Mouse (Mus musculus): Measurements from ENCODE around the gene Phf21a. TPM values are rescaled to one million over a fixed set of nuclear protein-coding genes. Genes with fewer than 3 reads are reported as not detected.

Gene Phf21a
- total RNA-seq, 2 experiments from 2014 or later, result 24.8 to 30.1 TPM

DNA sequence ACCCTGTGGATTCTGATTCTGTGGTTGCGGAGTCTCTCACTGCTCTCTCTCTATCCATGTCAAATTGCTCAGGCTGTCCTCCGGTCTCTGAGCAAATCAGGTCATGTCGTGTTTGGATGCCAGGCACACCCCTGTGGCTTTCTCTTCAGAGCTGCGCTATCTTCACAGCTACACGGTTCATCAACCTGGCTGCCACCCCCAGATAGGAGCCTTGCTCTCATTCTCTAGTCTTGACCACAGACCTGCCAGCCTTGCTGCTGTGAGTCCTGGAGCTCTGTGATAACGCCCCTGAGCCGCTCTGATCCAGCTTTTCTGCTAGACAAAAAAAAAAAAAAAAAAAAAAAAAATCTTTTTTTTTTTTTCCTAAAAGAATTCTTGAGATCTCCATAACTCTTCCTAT is 81.3 kb downstream of the Phf21a start:
- DNase-seq, result no peak
- intact Hi-C loops (cut with DNase I), result no loop called here

GRCm38 (mm10) chr2:92175002-92175401 is 82.1 kb downstream of the Phf21a start:
- no peak for DNase-seq
- intact Hi-C loops (cut with DNase I), result no loop called here

- DNase-seq, result no peak
- intact Hi-C loops (cut with DNase I), result no loop called here
Measured at GRCm38 (mm10) chr2:92176292-92176691, 83.4 kb downstream of the Phf21a start.

DNA sequence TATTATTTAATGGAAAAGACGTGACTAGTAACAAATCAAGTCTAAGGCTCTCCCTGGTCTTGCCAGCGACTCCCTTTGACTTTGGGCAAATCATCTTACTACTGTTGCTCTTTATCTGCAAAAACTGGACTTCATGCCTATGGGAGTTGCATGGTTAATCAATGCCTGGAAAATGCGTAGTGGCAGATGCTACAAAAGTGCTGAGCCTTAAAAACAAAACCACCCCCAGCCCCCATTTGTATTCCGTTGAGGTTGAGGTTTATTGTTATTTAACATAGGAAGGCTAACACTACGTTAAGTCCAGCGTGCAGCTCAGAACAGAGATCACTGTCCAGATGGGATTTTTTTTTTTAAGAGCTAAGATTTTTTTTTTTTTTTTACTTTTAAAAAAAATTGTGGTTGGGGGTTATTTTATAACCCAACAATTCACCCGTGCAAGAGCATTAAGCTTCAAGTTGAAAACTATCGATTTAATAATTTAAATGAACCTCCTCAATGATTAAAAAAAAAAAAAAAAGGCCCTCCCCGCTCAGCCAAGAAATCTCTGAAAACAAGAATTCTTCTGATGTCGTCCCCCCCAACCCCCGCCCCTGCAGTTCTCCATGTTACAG is 89.3 kb downstream of the Phf21a start:
- intact Hi-C loops (cut with DNase I), result loop anchor here (2.0 to 5.0 kb wide), 4 partner anchors 125 to 253 kb away; partner anchors contain the start of gene Cry2
- no peak for DNase-seq

GRCm38 (mm10) chr2:92182981-92183501 is 90.1 kb downstream of the Phf21a start:
- DNase-seq, result peak; percentile 75 to 85
- intact Hi-C loops (cut with DNase I), result loop anchor here (2.0 to 5.0 kb wide), 4 partner anchors 126 to 252 kb away; partner anchors contain the start of gene Cry2

GRCm38 (mm10) chr2:92183613-92184076 is 90.7 kb downstream of the Phf21a start:
- intact Hi-C loops (cut with DNase I), result loop anchor here (2.0 to 5.0 kb wide), 4 partner anchors 126 to 251 kb away; partner anchors contain the start of gene Cry2
- peak; percentile 89 to 95 for DNase-seq

DNA sequence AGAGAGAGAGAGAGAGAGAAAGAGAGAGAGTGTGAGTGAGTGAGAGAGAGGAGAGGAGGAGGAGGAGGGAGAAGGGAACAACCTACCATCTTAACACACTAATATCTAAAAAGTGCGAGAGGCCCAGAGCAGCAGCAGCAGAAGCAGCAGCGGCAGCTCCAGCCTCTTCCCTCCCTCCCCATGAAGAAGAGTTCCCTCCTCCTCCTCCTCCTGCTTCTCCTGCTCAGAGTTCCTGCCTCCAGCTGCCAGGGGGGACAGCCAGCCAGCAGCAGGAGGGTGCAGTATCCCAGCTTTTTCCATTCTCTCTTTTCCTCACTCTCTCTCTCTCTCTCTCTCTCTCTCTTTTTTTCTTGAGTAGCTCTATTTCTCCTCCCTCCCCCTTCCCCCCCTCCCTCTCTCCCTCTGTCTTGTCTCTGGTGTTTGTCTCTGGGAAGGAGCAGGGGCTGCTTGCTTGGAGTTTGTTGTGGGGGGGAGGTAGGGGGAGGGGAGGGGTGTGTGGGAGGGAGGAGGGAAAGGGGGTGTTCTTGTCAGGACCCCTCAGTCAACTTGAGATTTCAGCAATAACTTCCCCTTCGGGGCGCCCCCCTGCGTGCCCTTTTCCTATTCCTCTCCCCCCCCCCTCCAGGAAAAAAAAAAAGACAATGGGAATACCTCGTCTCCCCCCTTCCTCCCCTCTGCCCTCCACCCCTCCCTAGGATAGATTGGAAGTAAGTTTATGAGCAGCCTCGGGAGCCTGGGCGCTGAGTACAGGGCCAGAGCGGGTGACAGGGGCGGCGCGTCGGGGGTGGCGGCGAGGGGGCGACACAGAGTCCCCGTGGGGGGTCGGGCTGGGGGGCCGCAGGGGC is 91.4 kb downstream of the Phf21a start:
- peak; percentile 62 to 79 for DNase-seq
- intact Hi-C loops (cut with DNase I), result loop anchor here (5.0 kb wide), 3 partner anchors 127 to 197 kb away; no protein-coding TSS in a partner anchor

GRCm38 (mm10) chr2:92185062-92185765 is 92.3 kb downstream of the Phf21a start:
- intact Hi-C loops (cut with DNase I), result loop anchor here (5.0 kb wide), 1 partner anchor 107 kb away; no protein-coding TSS in a partner anchor
- peak; percentile 54 to 69 for DNase-seq

DNA sequence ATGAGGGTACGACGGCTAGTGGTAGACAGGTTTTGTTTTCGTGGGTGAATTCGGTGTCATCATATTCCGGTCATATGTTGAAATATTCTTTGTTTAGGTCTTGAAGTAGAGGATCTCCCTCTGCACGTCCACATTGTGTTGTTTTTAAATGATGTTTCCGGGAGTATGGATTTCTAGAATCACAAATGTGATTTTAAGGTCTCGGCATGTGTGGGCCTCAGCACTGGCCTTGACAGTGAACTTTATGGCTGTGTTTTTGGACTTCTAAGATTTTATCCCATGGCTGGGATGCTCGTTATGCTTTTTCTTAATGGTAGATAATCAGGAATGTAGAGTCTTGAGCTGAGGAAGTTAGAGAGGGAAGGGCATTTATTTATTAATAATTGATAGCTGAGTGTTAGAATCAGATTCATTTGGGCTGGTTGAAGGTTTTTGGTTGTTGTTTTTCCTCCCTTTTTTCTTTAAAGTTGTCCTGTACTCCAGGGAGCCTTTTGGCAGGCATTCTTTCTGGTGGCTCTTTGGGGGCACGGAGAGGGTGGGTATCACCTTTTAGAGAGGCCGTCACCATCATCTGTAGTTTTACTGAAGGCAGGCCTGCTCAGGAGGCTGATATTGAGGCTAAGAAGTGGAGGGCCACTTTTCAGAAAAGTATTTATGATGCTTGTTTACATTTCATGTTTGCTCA is 93.0 kb downstream of the Phf21a start:
- intact Hi-C loops (cut with DNase I), result loop anchor here (5.0 kb wide), 1 partner anchor 106 kb away; no protein-coding TSS in a partner anchor
- DNase-seq, result no peak

DNA sequence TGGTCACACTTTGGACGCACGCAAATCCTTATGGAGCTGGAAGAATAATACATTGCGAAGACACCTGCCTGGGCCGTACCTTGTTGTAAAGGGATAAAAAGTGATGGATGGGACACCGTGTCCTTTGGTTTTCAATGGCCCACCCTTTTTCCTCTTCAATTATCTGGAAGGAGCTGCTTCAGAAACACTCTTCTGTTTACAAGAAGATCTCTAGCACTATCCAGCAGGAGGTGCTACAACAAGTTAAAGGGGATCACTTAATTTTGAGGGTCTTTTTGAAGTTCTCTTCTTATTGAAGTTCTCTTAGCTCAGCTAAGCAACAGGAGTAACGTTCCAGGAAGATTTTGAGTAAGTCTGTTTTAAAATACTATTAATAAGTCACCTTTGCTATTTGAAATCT is 94.1 kb downstream of the Phf21a start:
- intact Hi-C loops (cut with DNase I), result loop anchor here (5.0 kb wide), 1 partner anchor 105 kb away; no protein-coding TSS in a partner anchor

DNA sequence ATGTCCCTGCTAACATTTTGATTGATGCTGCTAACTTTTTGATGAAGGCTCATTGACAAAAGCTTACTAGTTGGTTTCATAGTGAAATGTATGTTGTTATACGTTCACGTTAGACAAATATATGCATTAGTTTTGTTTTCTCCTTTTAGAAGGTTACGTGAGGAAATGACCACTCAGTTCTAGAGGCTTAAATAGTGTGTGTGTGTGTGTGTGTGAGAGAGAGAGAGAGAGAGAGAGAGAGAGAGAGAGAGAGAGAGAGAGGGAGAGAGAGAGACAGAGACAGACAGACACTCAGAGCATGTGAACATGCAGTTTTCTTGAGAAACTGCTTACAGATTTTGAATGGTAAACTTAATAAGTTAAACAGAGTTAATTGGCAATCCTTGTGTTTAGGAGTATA is 95.8 kb downstream of the Phf21a start:
- DNase-seq, result no peak
- intact Hi-C loops (cut with DNase I), result loop anchor here (5.0 kb wide), 1 partner anchor 104 kb away; no protein-coding TSS in a partner anchor

More for the DNA sequence above, 94.1 kb downstream of the Phf21a start:
- no peak for DNase-seq

- intact Hi-C loops (cut with DNase I), result no loop called here
Measured at GRCm38 (mm10) chr2:92190960-92191359, 98.0 kb downstream of the Phf21a start.

GRCm38 (mm10) chr2:92191826-92192581 is 99.1 kb downstream of the Phf21a start:
- intact Hi-C loops (cut with DNase I), result no loop called here
- no peak for DNase-seq

More at GRCm38 (mm10) chr2:92190960-92191359, 98.0 kb downstream of the Phf21a start:
- DNase-seq, result no peak

DNA sequence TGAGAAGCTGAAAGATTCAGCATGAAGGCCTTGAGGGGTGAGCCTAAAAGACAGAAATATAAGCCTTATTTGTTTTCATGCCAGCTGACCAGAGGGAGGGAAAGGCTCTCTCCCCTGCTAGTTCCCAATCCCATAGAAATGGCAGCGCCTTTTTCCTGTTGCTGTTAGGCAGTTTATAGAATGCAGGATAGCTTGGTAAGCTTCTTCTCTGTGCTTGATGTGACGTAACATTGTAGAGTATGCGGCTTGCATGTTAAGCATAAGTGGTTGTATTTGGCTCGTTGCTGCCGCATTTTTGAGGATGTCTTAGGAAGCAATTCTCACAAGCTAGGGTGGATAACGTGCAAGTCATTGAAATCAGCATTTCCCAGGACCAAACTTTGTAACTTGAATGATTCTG is 105.2 kb downstream of the Phf21a start:
- intact Hi-C loops (cut with DNase I), result no loop called here
- DNase-seq, result no peak

DNA sequence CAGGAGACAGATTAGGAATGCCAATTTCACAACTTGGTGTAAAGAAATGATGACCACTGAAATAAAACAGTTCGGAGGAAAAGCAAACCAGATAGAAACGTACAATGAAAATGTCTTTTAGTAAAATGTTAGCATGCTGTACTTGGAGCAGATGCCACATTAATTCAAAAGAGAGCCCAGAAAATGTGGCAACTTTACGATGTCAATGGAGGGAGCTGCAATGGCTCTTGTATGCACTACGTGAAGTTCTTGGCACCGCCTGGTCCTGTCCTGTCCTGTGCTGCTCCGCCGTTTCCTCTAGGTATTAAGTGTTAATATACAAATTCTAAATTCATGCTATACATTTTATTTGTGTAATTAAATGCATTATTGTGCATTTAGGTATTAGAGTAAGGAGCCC is 105.8 kb downstream of the Phf21a start:
- intact Hi-C loops (cut with DNase I), result no loop called here
- no peak for DNase-seq

- intact Hi-C loops (cut with DNase I), result no loop called here
- DNase-seq, result no peak
Measured at GRCm38 (mm10) chr2:92199562-92200286, 106.8 kb downstream of the Phf21a start.

GRCm38 (mm10) chr2:92202319-92203040 is 109.6 kb downstream of the Phf21a start:
- DNase-seq, result no peak
- intact Hi-C loops (cut with DNase I), result no loop called here

Measured in heart, postnatal 36 days (tissue).